Mouse (Mus musculus): ENCODE measurements around the gene Wdr45.
A peak's percentile ranks its signal among the peaks of the same experiment; 100 is the strongest.

DNA sequence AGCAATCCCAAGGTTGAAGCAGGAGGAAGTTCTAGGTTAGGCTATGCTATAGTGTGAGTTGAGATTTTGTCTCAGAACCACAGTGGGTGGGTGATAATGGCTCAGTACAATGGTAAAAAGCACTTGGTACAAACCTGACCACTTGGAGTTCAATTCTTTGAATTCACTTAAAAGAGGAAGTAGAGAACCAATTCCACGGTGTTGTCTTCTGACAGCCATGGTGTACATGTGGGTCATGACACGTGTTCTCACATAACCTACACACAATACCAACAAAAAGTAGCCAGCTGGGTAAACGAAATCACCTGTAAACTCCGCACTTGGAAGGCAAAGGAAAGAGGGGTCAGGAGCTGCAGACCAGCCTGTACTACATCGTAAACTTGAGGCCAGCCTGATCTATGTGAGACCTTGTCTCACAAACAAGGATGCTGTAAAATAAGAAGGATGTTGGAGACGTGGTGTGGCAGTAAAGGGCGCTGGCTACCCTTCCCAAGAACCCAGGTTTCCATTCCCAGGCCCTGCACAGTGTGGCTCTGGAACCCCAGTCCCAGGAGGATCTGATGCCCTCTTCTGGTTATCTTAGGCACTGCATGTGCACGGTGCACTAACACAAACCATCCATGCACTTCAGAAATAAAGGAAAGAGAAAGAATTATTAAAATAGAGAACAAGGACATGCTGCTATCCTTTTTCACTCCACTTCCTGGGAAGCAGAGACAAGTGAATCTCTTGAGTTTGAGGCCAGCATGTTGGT is 62.4 kb downstream of the Wdr45 start:
- TF ChIP-seq CTCF (IDR thresholded peaks at IDR 0.05; ENCODE audit: borderline replicate concordance, insufficient read depth, low read length), result peak; percentile 34; the same call in 1 of the 2 replicates
- no peak for TF ChIP-seq POLR2A (IDR thresholded peaks at IDR 0.05; ENCODE audit: low read depth, low read length)
